ENCODE assay signal across 27 mouse cellular contexts in genomic region chr12:26783800-26784199, GRCm38 (mm10).
DNase-seq lines count a peak whose midpoint lies in the region; ATAC-seq lines count a peak whose summit lies in the region.
"Had no signal": no experiment of that assay in that cellular context is flagged by ENCODE, and none has a peak within 500 bp of the region (broad histone marks: within the 10 kb centered on the region; RNA-seq: fewer than 3 reads in every experiment).

No protein-coding gene starts in this region.

- no peaks in the 10 kb centered on the region for H3K36me3 ChIP-seq in forebrain, embryonic 15.5 days
- no peaks in the 10 kb centered on the region for H3K36me3 ChIP-seq in forebrain, embryonic 12.5 days (replicated peaks)
- H3K36me3 ChIP-seq in forebrain, embryonic 16.5 days (ENCODE audit: control insufficient read depth, insufficient read depth), result no peaks in the 10 kb centered on the region
- H3K36me3 ChIP-seq in midbrain, embryonic 10.5 days, result no peaks in the 10 kb centered on the region
- H3K36me3 ChIP-seq: embryonic facial prominence, embryonic 10.5 days; embryonic facial prominence, embryonic 13.5 days; hindbrain, embryonic 10.5 days; hindbrain, embryonic 13.5 days; intestine, embryonic 15.5 days had no signal

- peaks cover 32% of the 10 kb centered on the region for H3K4me1 ChIP-seq in forebrain, embryonic 15.5 days
- H3K4me1 ChIP-seq in forebrain, embryonic 12.5 days, result 0 out of 2 replicates have a peak, but pooled peaks cover 2% of the 10 kb centered on the region
- peaks cover 11% of the 10 kb centered on the region for H3K4me1 ChIP-seq in forebrain, embryonic 16.5 days (replicated peaks; ENCODE audit: control insufficient read depth, insufficient read depth, low read length)
- 0 out of 2 replicates have a peak, but pooled peaks cover 4% of the 10 kb centered on the region for H3K4me1 ChIP-seq in midbrain, embryonic 10.5 days
- H3K4me1 ChIP-seq: embryonic facial prominence, embryonic 10.5 days; embryonic facial prominence, embryonic 13.5 days; intestine, embryonic 15.5 days had no signal

- H3K9me3 ChIP-seq in forebrain, embryonic 15.5 days, result no peaks in the 10 kb centered on the region
- H3K9me3 ChIP-seq in forebrain, embryonic 12.5 days, result no peaks in the 10 kb centered on the region
- H3K9me3 ChIP-seq in forebrain, embryonic 16.5 days (ENCODE audit: control insufficient read depth, low read length), result no peaks in the 10 kb centered on the region
- H3K9me3 ChIP-seq in midbrain, embryonic 10.5 days (replicated peaks), result peaks cover 3% of the 10 kb centered on the region; the same call in 1 of the 2 replicates
- H3K9me3 ChIP-seq: hindbrain, embryonic 10.5 days; hindbrain, embryonic 13.5 days; intestine, embryonic 15.5 days had no signal

- H3K4me2 ChIP-seq in forebrain, embryonic 15.5 days (replicated peaks), result no peak overlapping the region
- H3K4me2 ChIP-seq in forebrain, embryonic 12.5 days, result no peak overlapping the region
- H3K4me2 ChIP-seq in forebrain, embryonic 16.5 days (ENCODE audit: low read length), result no peak overlapping the region
- H3K4me2 ChIP-seq: embryonic facial prominence, embryonic 13.5 days; hindbrain, embryonic 13.5 days; intestine, embryonic 15.5 days had no signal

- WGBS in forebrain, embryonic 15.5 days, result 38% methylated on average over 3 of the region's 3 CpGs
- WGBS in forebrain, embryonic 12.5 days, result 76% methylated on average over 3 of the region's 3 CpGs
- WGBS in forebrain, embryonic 16.5 days, result 33% methylated on average over 3 of the region's 3 CpGs
- WGBS in midbrain, embryonic 10.5 days, result 89% methylated on average over 3 of the region's 3 CpGs

- no peaks in the 10 kb centered on the region for H3K27me3 ChIP-seq in forebrain, embryonic 15.5 days
- no peaks in the 10 kb centered on the region for H3K27me3 ChIP-seq in forebrain, embryonic 12.5 days
- no peaks in the 10 kb centered on the region for H3K27me3 ChIP-seq in forebrain, embryonic 16.5 days (replicated peaks; ENCODE audit: control insufficient read depth, insufficient read depth, low read length)
- no peaks in the 10 kb centered on the region for H3K27me3 ChIP-seq in midbrain, embryonic 10.5 days (ENCODE audit: low read depth, poor library complexity, severe bottlenecking)
- H3K27me3 ChIP-seq: embryonic facial prominence, embryonic 13.5 days; hindbrain, embryonic 13.5 days; intestine, embryonic 15.5 days had no signal

- no peak; the same call in 1 of the 2 replicates for ATAC-seq in forebrain, embryonic 15.5 days (replicated peaks)
- ATAC-seq in forebrain, embryonic 12.5 days (ENCODE audit: low FRiP score), result no peak
- ATAC-seq in forebrain, embryonic 16.5 days, result peak; percentile 56; the same call in 1 of the 2 replicates
- ATAC-seq: CD4-positive, CD25-positive, alpha-beta regulatory T cell, adult 4 months; hindbrain, embryonic 16.5 days; intestine, embryonic 15.5 days had no signal

- peak overlapping the region; percentile 71 for H3K27ac ChIP-seq in forebrain, embryonic 15.5 days (replicated peaks)
- no peak overlapping the region for H3K27ac ChIP-seq in forebrain, embryonic 12.5 days
- H3K27ac ChIP-seq in forebrain, embryonic 16.5 days (ENCODE audit: low read length), result peak overlapping the region; percentile 50
- no peak overlapping the region for H3K27ac ChIP-seq in midbrain, embryonic 10.5 days (replicated peaks)
- H3K27ac ChIP-seq: embryonic facial prominence, embryonic 10.5 days; embryonic facial prominence, embryonic 13.5 days; gastrocnemius, adult 2 months; hindbrain, embryonic 10.5 days; hindbrain, embryonic 13.5 days; intestine, embryonic 15.5 days had no signal

- H3K4me3 ChIP-seq in forebrain, embryonic 15.5 days, result no peak overlapping the region
- H3K4me3 ChIP-seq in forebrain, embryonic 12.5 days (replicated peaks), result no peak overlapping the region
- no peak overlapping the region for H3K4me3 ChIP-seq in forebrain, embryonic 16.5 days (replicated peaks; ENCODE audit: low read length)
- no peak overlapping the region for H3K4me3 ChIP-seq in midbrain, embryonic 10.5 days
- H3K4me3 ChIP-seq: embryonic facial prominence, embryonic 10.5 days; embryonic facial prominence, embryonic 13.5 days; erythroblast, embryonic 14.5 days; gastrocnemius, adult 2 months; hindbrain, embryonic 10.5 days; hindbrain, embryonic 13.5 days; intestine, embryonic 15.5 days had no signal

- peak; percentile 11 for DNase-seq in layer of hippocampus, adult 11-12 months (ENCODE audit: low spot score)
- no peak for DNase-seq in layer of hippocampus, postnatal 25 days (ENCODE audit: extremely low spot score in 1 of 2, low spot score in 1 of 2)
- peak; percentile 25 for DNase-seq in layer of hippocampus, adult 9-10 months (ENCODE audit: low spot score)
- DNase-seq in cerebellum, postnatal 10 days, result no peak
- DNase-seq in midbrain, embryonic 10.5 days (ENCODE audit: low spot score), result no peak
- DNase-seq: adrenal gland, adult 2 months; adrenal gland, postnatal 14 days; cerebellum, adult 11 months; cerebellum, adult 2 months; cerebellum, adult 9-11 months; cerebellum, postnatal 36 days; embryo, embryonic 11 days; gastrocnemius, adult 2 months; gastrocnemius, postnatal 14 days; heart, adult 18-20 months; kidney, adult 11 months had no signal

- H3K9ac ChIP-seq in forebrain, embryonic 15.5 days (replicated peaks), result no peak overlapping the region
- H3K9ac ChIP-seq in forebrain, embryonic 12.5 days, result no peak overlapping the region
- H3K9ac ChIP-seq in forebrain, embryonic 16.5 days (replicated peaks; ENCODE audit: low read depth, low read length), result no peak overlapping the region
- H3K9ac ChIP-seq: embryonic facial prominence, embryonic 13.5 days; hindbrain, embryonic 13.5 days; intestine, embryonic 15.5 days had no signal

Comparison
In these comparisons a context has a peak if more than half of its experiments do, and no peak if none do; other contexts are left out.
1. H3K27ac ChIP-seq: peak in forebrain, embryonic 15.5 days (single experiment) and forebrain, embryonic 16.5 days (single experiment); none in forebrain, embryonic 12.5 days (single experiment) and midbrain, embryonic 10.5 days (single experiment).
2. DNase-seq: peak in layer of hippocampus, adult 11-12 months (single experiment) and layer of hippocampus, adult 9-10 months (single experiment); none in layer of hippocampus, postnatal 25 days (0 of 2), cerebellum, postnatal 10 days (0 of 2) and midbrain, embryonic 10.5 days (single experiment).